Mouse (Mus musculus): ENCODE measurements at regions not wholly inside any gene's neighbourhood (a gene's known extent, or its start where the extent isn't known, plus 50 kb on each side); places are given as distances from the start of the nearest gene placed in this dataset.

DNA sequence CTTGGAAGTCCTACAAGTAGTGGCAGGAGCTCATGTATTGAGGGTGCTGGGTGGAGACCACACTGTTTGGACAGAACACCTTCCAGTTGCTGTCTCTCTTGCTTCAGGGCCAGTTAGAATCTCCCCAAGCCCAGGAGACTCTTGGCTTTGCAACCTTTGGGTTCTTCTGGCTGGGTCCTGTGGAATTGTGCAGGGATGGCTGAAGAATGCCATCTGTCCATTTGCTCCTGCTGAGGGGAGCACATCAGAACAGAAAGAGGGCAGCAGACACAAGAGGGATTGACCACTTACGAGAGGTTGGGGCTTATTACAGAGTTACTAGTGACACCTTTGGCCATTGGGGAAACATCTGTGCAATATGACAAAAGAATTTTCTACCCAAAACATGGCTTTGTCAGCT, 145.1 kb downstream of the Rps24 start:
- DNase-seq (ENCODE audit: low spot score), result no peak

DNA sequence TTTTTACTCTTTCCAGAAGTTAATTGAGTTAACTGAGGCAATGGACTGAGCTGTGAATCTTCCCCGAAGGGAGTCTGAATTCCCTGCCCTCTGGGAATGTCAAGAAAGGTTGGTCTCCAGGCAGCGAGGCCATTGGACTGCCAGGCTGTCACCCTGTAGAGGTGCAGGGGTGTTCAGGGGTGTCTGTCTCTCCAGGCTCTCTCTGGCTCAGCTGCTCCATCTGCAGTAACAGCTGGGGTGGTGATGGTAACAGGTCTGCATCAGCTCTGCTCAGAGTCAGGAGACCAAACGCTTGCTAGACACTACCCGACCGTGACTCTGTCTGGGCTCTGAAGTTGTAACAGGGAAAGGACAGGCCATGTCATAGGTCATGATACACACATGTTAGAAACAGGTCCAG, 154.9 kb downstream of the Rps24 start:
- DNase-seq (ENCODE audit: low spot score), result no peak

DNA sequence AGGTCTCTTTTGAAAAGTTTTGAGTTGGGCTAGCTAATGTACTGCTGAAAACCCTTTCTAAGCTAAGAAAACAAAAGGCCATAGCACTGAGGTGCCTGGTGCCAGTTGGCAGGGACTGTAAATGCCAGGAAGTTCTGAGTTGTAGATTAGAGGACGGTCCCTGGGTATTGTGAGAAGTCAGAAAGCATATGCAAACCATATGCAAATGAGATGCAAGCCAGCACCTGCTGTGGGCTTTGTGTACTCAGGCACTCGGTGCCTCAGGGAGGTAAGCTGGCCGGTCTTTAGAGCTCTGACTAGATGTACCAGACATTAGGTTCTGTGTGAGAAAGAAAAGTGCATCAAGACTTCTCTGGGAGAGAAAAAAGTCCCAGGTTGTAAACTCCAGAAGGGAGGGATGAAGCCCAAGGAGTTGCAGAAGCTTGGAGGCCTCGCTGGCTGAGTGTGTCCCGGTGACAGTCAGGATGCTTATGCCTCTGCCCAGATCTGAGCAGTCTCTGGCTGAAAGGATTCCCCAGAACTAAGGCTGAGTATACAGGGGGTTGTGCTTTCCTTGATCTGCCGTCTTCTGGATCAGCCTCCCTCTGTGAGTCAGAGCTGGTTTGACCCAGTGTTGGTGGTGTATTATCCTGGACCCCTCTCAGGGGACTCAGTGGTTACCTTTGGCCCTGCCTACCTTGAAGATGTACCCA, 157.3 kb downstream of the Rps24 start:
- no peak for DNase-seq (ENCODE audit: low spot score)

DNA sequence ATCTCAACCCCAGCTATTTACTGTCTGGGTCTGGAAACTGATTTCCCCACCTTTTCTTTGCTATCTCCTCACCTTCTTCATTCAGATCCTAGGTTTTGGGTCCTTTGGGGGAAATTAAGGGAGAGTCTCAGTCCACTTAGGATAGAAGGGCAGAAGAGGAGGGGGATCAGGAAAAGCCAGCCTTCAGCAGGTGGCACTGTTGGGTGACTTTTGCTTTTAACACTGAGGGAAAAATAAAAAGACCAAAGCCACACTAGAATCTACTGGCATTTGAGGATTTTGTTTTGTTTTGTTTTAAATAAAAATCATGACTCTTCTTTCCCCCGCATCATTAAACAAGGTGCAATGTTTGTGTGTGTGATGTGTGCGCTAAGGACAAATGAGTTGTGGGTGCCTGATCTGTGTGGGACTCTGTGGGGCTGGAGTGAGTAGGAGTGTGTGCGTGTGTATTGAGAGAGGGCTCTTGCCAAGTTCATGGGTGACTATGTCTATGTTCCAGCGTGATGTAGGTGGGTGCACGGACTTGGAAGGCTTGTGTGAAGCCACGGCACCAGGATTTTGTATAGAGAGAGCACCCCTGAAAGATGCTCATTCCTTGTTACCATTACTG, 159.4 kb downstream of the Rps24 start:
- DNase-seq (ENCODE audit: low spot score), result no peak

DNA sequence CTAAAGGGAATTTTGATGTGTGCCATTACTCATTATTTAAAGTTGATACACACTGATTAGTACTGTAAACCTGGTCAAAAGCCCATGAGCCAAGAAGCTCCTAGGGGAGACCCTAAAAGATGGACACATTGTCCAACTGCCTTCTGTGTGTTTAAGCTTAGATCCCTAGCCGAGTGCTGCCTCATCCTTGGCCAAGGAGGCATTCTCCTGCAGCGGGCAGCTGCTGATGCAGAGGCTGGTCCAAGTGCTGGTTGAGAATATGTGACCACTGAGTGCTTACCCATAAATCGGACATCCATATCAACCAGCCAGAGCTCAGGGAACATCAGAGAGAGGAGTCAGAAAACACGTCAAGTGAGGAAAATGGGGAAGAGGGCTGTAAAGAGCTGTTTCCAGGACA, 160.8 kb downstream of the Rps24 start:
- no peak for DNase-seq (ENCODE audit: low spot score)

DNA sequence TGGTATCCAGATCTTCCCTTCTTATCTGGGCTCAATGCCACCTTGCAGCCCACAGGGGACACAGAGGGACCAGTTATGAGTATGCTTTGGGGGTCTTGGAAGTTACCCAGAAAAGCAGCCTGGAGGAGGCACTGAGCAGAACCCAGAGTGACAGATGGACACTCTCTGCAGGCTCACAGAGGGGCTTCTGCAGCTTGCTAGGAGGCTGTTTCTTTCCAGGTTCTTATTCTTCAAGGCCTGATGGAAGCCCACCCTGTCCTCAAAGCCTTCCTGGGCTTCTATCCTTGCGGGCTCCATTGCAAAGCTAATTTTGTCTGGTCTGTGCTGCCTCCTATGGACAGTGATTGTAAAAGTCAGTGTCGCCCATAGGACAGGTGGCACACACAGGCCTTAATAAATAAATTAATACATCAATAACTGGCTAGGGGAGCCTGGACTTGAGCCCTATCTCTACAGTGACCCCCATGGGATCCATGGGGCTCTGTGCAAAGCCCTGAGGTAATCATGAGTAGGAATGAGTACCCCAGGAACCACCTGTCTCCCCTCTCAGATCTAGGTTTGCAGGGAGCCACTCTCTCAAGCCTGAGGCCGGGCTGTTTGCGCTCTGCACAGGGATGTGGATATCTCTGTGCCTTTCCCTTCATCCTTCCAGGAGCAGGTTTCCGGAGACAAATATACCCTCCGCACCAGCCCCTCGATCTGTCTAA, 163.4 kb downstream of the Rps24 start:
- no peak for DNase-seq (ENCODE audit: low spot score)

DNA sequence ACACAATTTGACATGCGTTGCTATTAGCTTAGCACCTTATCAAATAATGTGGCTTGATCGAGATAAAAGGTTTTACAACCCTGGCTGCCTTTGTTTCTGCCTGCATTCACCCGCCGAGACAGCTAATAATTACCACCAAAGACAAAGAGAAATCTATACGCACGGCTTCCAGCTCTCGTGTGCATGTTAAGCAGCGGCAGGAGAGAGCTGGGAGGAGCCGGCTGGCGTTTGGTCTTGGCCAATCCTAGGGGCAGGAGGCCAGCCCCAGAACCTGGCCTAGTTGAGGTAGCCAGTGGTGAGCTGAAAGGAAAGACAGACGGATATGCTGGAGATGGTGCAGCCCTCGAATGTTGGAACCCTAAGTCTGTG, 164.0 kb downstream of the Rps24 start:
- DNase-seq (ENCODE audit: low spot score), result no peak

DNA sequence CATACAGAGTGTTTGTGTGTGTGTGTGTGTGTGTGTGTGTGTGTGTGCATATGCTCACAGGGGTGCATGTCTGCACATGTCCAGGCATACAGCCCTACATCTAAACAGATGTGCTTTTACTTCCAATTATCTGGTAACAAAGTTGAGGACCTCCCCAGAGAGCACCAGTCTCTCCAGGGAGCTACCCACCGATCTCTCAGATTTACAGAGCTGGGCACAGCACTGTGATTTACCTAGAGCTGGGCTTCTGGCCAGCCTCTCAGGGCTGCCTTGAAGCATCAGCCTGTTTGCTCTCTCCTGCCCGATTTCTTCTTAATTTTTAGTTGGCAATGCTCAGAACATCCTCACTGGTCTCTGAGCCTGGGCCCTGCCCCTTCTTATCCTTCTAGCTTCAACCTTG, 165.7 kb downstream of the Rps24 start:
- no peak for DNase-seq (ENCODE audit: low spot score)

DNA sequence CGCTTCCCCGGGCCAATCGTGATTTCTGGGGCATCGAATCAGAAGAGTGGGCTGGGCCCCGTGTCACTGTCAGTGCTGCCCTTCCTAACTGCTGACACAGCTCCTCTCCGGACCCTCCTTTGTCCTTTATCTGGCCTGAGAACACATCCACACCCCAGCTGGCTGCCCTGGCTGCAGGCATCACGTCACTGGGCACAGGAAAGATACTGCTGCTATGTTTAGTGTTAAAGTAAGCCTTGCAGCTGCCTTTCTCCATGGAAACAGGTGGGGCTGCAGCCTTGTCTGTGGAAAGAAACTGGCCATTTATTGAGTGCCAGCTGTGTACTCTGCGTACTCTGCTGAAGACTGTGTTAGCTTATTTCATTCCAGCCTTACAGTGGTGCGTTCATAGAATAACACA, 168.7 kb downstream of the Rps24 start:
- no peak for DNase-seq (ENCODE audit: low spot score)

DNA sequence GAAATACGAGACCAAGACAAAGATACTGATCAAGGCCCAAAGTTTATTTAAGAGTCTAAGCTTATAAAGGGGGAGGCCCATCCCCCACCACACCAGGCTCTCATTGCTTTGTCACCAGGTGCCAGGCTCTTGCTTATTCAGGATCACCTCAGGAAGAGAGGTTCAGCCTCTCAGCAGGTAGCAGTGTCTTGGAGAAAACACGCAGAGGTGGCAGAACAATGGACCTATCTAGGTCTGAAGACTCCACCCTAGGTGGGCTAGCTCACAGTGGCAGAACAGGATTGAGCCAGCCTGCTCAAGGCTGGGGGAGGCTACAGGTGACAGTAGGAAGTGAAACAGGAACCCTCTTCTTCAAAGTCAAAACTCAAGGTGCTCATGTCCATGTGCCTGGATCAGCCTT, 174.9 kb downstream of the Rps24 start:
- no peak for DNase-seq (ENCODE audit: low spot score)

DNA sequence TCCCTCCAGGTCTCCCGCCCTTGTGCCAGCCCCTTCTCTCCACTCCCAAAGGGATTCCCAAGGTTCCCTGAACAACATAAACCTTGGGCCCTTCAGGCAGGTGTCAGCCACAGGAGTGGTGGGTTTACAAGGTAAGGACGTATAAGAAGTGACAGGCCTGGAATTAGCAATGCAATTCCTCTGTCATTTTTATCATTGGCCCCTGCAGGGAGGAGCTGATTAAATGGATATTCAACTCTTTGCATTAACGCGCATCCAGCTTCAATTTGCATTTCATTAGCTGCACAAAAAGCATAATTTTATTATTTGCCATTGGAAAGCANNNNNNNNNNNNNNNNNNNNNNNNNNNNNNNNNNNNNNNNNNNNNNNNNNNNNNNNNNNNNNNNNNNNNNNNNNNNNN, 178.3 kb downstream of the Rps24 start:
- no peak for DNase-seq (ENCODE audit: low spot score)
